Mouse (Mus musculus): Measurements from ENCODE around the gene Slc25a36. TPM values are rescaled to one million over a fixed set of nuclear protein-coding genes. Genes with fewer than 3 reads are reported as not detected.

Gene Slc25a36
- polyA plus RNA-seq, 1 experiment from 2014 or later, result 64.4 TPM

Other genes starting within 250 kb of the Slc25a36 start
- 22.2 and 24.4 TPM in 2 replicates for gene Pxylp1, start 218.5 kb downstream of the Slc25a36 start, polyA plus RNA-seq (2015; fragmentation: Nextera tagmentation; extraction: Ambion mirVana)
- 64.3 and 66.6 TPM in 2 replicates for gene Spsb4, start 92.3 kb downstream of the Slc25a36 start, polyA plus RNA-seq (2015; fragmentation: Nextera tagmentation; extraction: Ambion mirVana)

All from kidney, embryonic 16.5 days (tissue).